Mouse (Mus musculus) midbrain, embryonic 15.5 days (tissue): ENCODE data around the gene Gsdma. TPM values are rescaled to one million over a fixed set of nuclear protein-coding genes. Genes with fewer than 3 reads are reported as not detected.

ENCODE experiments used
- ATAC-seq: fragments of 200-750 bp; cut with Nextera tagmentation; replicated peaks from 2 replicates; pipeline ENCODE4 v1.8.0; 2017; ENCODE audit warnings: moderate TSS enrichment
- H3K27ac ChIP-seq: fragments of 300-500 bp; sonication (generic); 2 replicates; pipeline ENCODE4 v1.5.1; 2015; ENCODE audit warnings: mild to moderate bottlenecking, inconsistent platforms
- H3K27me3 ChIP-seq: fragments of 300-500 bp; sonication (generic); replicated peaks from 2 replicates; pipeline ENCODE4 v1.6.1; 2015; ENCODE audit warnings: inconsistent platforms
- H3K36me3 ChIP-seq: fragments of 300-500 bp; sonication (generic); replicated peaks from 2 replicates; pipeline ENCODE4 v1.6.1; 2015; ENCODE audit warnings: inconsistent platforms
- H3K4me1 ChIP-seq: fragments of 300-500 bp; sonication (generic); 2 replicates; pipeline ENCODE4 v1.6.1; 2015; ENCODE audit warnings: inconsistent platforms
- H3K4me2 ChIP-seq: fragments of 300-500 bp; sonication (generic); 2 replicates; pipeline ENCODE4 v1.6.1; 2015; ENCODE audit warnings: inconsistent platforms, mild to moderate bottlenecking, moderate library complexity
- H3K4me3 ChIP-seq: fragments of 300-500 bp; sonication (generic); 2 replicates; pipeline ENCODE4 v1.5.1; 2015; ENCODE audit warnings: mild to moderate bottlenecking, inconsistent platforms
- H3K9ac ChIP-seq: fragments of 300-500 bp; sonication (generic); 2 replicates; pipeline ENCODE4 v1.6.1; 2015; ENCODE audit warnings: mild to moderate bottlenecking, inconsistent platforms
- H3K9me3 ChIP-seq: fragments of 300-500 bp; sonication (generic); 2 replicates; pipeline ENCODE4 v1.6.1; 2016; ENCODE audit warnings: inconsistent platforms
- WGBS: fragments of 180-500 bp; shearing (Covaris S2); methylation state at CpG from one replicate; pipeline ENCODE4 v1.1.7; 2015; ENCODE audit warnings: mixed read lengths; 5-methylcytosine and 5-hydroxymethylcytosine counted together
- polyA plus RNA-seq: library from polyadenylated mRNA; unstranded; fragments of >200 nt; fragmentation: Nextera tagmentation; extraction: Ambion mirVana; gene quantifications from 2 replicates; pipeline ENCODE4 v1.2.1, GENCODE M21; 2015

The Gsdma gene
- polyA plus RNA-seq, 1 experiment from 2014 or later, result not detected

DNA sequence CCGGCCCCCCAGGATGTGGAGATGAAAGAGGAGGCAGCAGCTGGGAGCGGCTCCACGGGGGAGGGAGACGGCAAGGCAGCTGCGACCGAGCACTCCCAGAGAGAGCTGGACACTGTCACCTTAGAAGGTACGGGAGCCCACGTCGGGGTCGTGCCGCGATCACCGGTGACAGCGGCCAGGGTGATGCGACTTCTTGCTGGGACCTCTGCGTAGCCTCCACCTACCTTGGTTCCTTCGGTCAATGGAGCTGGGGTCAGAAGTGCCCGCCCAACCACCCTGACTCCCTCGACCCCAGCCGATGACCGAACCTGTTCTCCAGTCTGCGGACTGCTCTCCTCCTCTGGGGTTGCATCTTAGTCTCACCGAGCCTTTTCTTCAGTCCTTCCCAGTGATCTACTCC is 18.7 kb downstream of the Gsdma start:
- Histone ChIP-seq H3K9me3 (no peaks in the 10 kb centered on the region), H3K4me3 (peak overlapping the region; percentile 99), H3K4me2 (peak overlapping the region; percentile 81), H3K36me3 (peaks cover 20% of the 10 kb centered on the region), H3K9ac (peak overlapping the region; percentile 99), H3K4me1 (peaks cover 18% of the 10 kb centered on the region), H3K27me3 (no peaks in the 10 kb centered on the region), H3K27ac (peak overlapping the region; percentile 86)
- ATAC-seq, result peak; percentile 37
- WGBS, result 0% methylated on average over 23 of the region's 23 CpGs

DNA sequence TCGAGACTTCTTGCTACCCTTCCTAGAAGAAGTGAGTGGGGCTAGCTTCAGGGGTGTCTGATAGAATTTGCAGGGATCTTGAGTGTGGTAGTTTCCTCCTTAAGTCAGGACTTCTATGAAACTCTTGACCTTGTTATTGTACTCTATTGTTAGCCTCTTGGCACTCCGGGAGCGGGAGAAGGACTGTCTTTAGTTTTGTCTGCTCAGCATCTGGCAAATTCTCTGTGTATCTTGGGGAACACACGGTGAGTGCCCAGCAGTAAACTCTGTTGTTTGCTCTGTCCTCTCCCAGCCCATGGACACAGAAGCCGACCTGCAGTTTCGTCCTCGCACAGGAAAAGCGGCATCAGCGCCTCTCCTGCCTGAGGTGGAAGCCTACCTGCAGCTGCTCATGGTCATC is 21.5 kb downstream of the Gsdma start:
- ATAC-seq, result no peak
- Histone ChIP-seq H3K27me3 (no peaks in the 10 kb centered on the region), H3K36me3 (peaks cover 38% of the 10 kb centered on the region), H3K4me1 (peaks cover 18% of the 10 kb centered on the region), H3K27ac (no peak overlapping the region), H3K9me3 (no peaks in the 10 kb centered on the region), H3K4me2 (no peak overlapping the region), H3K9ac (no peak overlapping the region), H3K4me3 (no peak overlapping the region)
- WGBS, result 91% methylated on average over 9 of the region's 9 CpGs

DNA sequence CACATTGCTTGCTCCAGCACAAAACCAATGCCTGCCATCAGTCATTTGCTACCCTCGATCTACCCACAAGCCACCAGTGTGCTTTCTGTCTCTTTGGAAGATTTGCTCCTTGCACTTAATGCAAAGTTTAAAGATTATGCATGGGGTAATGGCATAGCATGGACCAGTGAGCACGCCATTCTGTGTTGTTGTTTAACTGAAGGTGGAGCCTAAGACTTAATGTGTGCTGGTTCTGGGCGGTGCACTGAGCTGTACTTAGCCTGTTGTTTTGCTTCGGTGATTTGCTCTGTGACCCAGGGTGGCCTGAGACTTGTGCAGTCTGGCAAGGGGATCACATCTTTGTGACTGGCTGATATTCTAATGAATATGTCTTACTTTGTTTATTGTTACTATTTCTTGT is 22.8 kb downstream of the Gsdma start:
- H3K9ac ChIP-seq, result no peak overlapping the region
- WGBS, result 81% methylated on average over 4 of the region's 4 CpGs
- H3K9me3 ChIP-seq, result no peaks in the 10 kb centered on the region
- H3K27ac ChIP-seq, result no peak overlapping the region
- H3K36me3 ChIP-seq, result peaks cover 51% of the 10 kb centered on the region
- ATAC-seq, result no peak
- H3K4me2 ChIP-seq, result no peak overlapping the region
- H3K4me3 ChIP-seq, result no peak overlapping the region
- no peaks in the 10 kb centered on the region for H3K27me3 ChIP-seq
- H3K4me1 ChIP-seq, result peaks cover 13% of the 10 kb centered on the region

DNA sequence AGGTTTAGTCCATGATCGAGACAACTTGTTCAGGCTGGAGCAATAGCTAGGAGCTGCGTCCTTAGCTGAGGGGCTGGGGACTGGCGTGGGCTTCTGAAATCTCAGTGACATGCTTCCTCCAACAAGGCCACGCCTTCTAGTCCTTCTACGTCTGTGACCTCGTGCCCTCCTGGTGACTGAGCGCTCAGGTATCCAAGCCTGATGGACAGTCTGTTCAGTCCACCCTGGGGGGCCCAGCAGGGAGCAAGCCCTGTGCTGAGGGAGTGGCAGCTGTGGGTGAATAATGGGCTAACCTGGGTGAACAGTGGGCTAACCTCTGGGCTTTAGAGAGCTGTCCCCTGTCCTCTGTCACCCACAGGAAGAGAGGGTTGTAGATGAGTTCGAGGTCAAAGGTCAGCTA is 23.9 kb downstream of the Gsdma start:
- ATAC-seq, result no peak
- H3K27ac ChIP-seq, result no peak overlapping the region

DNA sequence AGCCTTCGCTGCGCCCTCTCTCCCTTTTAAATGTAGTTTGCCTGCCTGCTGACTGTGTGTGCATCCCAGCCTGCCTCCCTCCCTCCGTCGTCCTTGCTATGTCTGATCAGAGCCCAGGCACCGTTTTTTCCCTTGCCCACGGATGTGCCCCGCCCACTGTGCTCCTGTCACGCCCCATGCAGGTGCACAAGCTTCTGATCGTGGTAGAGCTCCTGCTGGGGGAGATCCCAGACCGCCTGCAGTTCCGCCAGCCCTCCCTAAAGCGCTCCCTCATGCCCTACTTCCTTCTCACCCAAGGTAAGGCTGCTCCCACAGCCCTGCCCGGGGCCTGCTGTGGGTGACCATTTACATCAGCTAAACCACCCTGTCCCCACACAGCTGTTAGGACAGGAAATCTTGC is 29.1 kb downstream of the Gsdma start:
- H3K4me1 ChIP-seq, result no peaks in the 10 kb centered on the region
- no peak overlapping the region for H3K27ac ChIP-seq
- no peak overlapping the region for H3K4me3 ChIP-seq
- H3K36me3 ChIP-seq, result peaks cover 49% of the 10 kb centered on the region
- no peaks in the 10 kb centered on the region for H3K27me3 ChIP-seq
- H3K9ac ChIP-seq, result no peak overlapping the region
- no peaks in the 10 kb centered on the region for H3K9me3 ChIP-seq
- H3K4me2 ChIP-seq, result no peak overlapping the region
- ATAC-seq, result no peak
- WGBS, result 75% methylated on average over 13 of the region's 13 CpGs

More for the DNA sequence above, 23.9 kb downstream of the Gsdma start:
- no peaks in the 10 kb centered on the region for H3K9me3 ChIP-seq
- no peak overlapping the region for H3K4me2 ChIP-seq
- H3K4me3 ChIP-seq, result no peak overlapping the region
- no peaks in the 10 kb centered on the region for H3K27me3 ChIP-seq
- H3K36me3 ChIP-seq, result peaks cover 54% of the 10 kb centered on the region
- H3K4me1 ChIP-seq, result peaks cover 12% of the 10 kb centered on the region
- no peak overlapping the region for H3K9ac ChIP-seq
- WGBS, result 88% methylated on average over 8 of the region's 8 CpGs

DNA sequence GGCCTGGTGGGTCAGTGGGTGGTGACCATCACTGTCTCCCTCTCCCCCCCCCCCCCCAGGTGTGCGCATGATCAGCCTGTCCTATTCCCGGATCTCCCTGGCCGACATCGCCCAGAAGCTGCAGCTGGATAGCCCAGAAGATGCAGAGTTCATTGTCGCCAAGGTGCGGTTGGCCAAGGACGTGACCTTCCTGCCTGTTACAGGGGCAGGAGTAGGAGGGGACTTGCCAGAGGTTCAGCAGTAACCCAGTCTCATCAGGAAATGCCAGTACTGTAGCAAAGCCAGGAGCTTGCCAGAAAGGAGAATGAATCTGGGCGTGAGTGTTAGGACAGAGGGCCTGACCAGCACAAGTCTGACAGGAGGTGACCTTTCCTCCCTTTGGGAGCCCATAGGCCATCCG is 29.6 kb downstream of the Gsdma start:
- H3K36me3 ChIP-seq, result peaks cover 46% of the 10 kb centered on the region
- H3K27me3 ChIP-seq, result no peaks in the 10 kb centered on the region
- no peaks in the 10 kb centered on the region for H3K9me3 ChIP-seq
- no peak for ATAC-seq
- no peaks in the 10 kb centered on the region for H3K4me1 ChIP-seq
- H3K4me3 ChIP-seq, result no peak overlapping the region
- no peak overlapping the region for H3K9ac ChIP-seq
- WGBS, result 90% methylated on average over 9 of the region's 9 CpGs
- no peak overlapping the region for H3K4me2 ChIP-seq
- H3K27ac ChIP-seq, result no peak overlapping the region

DNA sequence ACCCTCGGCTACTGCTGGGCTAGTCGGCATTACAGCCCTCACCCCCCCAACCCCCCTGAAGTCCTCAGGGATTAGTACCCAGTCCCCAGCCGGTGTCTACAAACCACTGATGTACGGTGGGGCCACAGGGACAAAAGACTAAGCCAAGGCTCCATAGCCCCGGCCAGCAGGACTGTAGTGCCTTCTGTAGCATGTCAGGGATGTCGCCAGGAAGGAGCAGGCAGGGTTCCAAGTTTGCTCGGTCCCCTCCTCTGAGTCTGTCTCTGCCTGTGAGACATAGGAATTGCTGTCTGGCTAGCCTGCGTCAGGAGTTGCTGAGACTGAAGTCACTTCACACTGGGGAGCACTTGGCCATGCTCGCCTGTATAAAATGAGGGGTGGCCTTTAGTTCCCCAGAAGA is 30.1 kb downstream of the Gsdma start:
- H3K9ac ChIP-seq, result no peak overlapping the region
- WGBS, result 84% methylated on average over 9 of the region's 9 CpGs
- no peak overlapping the region for H3K27ac ChIP-seq

DNA sequence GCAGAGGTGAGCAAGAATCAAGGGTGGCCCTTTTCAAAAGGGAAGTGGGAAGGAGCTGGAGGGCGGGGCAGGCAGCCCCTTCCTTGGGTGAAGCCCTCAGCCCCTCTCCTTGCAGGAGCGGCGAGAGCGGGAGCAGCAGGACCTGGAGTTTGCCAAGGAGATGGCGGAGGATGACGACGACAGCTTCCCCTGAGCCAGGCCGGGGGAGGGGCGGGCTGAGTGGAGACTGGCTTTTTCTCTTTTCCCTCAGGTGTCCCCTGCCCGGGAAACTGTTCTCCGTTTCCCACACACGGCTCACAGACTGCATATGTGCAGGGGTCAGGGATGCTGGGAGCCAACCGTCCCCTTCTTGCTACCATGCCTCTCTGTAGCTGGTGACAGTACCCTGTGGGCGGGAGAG is 31.3 kb downstream of the Gsdma start:
- Histone ChIP-seq H3K4me2 (no peak overlapping the region), H3K9ac (no peak overlapping the region), H3K27ac (no peak overlapping the region), H3K4me1 (no peaks in the 10 kb centered on the region), H3K36me3 (peaks cover 37% of the 10 kb centered on the region), H3K27me3 (no peaks in the 10 kb centered on the region), H3K4me3 (no peak overlapping the region), H3K9me3 (no peaks in the 10 kb centered on the region)
- no peak for ATAC-seq
- 72% methylated on average over 14 of the region's 14 CpGs for WGBS

More for the DNA sequence above, 30.1 kb downstream of the Gsdma start:
- H3K4me3 ChIP-seq, result no peak overlapping the region
- peaks cover 46% of the 10 kb centered on the region for H3K36me3 ChIP-seq
- no peaks in the 10 kb centered on the region for H3K4me1 ChIP-seq
- no peaks in the 10 kb centered on the region for H3K27me3 ChIP-seq
- H3K9me3 ChIP-seq, result no peaks in the 10 kb centered on the region
- no peak overlapping the region for H3K4me2 ChIP-seq
- no peak for ATAC-seq

DNA sequence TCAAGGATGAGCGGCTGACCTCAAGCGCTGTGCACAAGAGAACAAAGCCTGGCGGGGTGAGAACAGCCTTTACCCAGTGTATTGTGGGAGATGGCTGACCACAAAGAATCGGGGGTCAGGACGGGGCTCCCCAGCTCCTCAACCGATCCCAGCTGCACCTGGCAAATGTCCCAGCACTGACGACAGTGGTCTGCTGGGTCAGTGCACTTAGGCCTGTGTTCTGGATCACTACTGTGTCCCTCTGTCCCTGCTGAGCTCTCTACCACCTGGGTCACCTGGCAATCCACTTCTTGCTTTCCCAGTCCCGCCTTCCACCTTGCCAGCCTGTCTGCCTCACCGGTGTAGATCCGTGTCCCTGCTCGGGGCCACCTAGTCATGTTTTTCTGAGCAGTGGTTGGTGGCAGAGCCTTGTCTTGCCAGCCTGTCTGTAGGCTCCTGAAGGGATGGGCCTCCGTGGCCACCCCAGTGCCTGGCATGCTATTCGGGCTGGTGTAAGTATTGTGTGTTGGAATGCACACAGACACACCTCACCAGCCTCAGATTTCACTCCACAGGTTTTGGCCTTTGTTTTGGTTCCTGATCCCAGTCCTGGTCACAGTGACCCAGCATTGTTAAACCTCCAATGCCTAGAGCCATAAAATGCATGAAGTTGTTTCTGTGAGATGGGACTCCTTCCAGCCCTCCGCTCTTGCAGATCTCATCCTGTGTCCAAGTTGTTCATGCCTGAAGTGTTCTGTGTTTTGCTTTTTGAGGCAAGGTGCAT is 32.5 kb downstream of the Gsdma start:
- 90% methylated on average over 14 of the region's 14 CpGs for WGBS
- H3K36me3 ChIP-seq, result peaks cover 25% of the 10 kb centered on the region
- H3K4me1 ChIP-seq, result no peaks in the 10 kb centered on the region
- no peak overlapping the region for H3K9ac ChIP-seq
- H3K27ac ChIP-seq, result no peak overlapping the region
- H3K4me3 ChIP-seq, result no peak overlapping the region
- no peak for ATAC-seq
- no peak overlapping the region for H3K4me2 ChIP-seq
- no peaks in the 10 kb centered on the region for H3K9me3 ChIP-seq
- no peaks in the 10 kb centered on the region for H3K27me3 ChIP-seq

DNA sequence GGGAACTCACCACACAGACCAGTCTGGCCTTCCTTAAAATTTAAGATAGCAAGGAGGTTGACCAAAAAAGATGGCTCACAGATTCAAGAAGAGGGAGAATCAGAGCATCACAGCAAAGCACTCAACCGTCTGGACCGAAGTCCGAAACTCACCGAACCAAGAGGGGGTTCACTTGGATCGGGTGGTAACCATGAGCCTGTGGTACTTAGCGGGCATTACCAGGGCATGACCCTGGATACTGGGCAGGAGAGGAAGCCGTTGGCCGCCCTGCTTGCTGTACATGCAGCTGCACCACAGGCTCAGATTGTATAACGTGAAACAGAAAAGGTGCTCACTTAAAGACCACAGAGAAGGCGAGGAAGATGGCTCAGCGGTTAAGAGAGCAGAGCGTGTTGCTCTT is 33.1 kb downstream of the Gsdma start:
- Histone ChIP-seq H3K4me1 (no peaks in the 10 kb centered on the region), H3K4me3 (no peak overlapping the region), H3K9ac (no peak overlapping the region), H3K9me3 (no peaks in the 10 kb centered on the region), H3K27ac (no peak overlapping the region), H3K27me3 (no peaks in the 10 kb centered on the region), H3K4me2 (no peak overlapping the region), H3K36me3 (peaks cover 19% of the 10 kb centered on the region)
- ATAC-seq, result no peak
- WGBS, result 89% methylated on average over 12 of the region's 12 CpGs

DNA sequence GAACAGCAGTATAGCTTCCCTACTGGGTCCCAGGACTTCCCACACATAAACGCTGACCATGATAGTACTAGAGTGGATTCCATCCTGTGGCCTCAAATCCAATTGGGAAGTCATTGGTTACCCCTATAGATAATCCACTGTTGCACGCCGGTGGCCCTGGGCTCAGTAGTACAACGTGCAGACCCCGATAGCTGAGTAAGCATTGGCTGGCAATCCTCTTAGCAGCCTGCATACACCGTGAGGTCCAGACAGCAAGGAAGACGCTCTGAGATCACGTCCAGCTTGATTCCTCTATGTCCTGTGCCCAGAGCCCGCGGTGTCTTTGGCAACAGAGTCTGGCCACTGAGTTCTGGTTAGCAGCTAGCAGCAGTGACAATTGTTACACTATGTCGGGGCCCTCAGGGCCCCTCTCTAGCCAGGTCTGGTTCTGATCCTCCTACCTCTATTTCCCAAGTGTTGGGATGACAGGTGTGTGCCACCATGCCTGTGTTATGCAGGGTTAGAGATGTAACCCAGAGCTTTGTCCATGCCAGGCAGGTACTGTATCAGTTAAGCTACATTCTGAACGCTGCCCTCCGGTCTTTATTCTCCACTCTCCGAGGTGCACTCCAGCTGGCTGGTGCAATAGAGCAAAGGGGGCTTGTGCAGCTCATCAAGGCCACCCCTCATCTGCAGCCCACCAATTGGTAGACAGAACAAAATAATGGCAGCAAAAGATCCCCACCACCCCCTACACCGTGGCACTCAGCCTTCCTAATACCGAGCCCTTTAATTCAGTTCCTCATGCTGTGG is 34.9 kb downstream of the Gsdma start:
- 84% methylated on average over 16 of the region's 16 CpGs for WGBS
- H3K9me3 ChIP-seq, result no peaks in the 10 kb centered on the region
- H3K9ac ChIP-seq, result no peak overlapping the region
- no peak overlapping the region for H3K4me3 ChIP-seq
- ATAC-seq, result no peak
- no peak overlapping the region for H3K27ac ChIP-seq
- no peaks in the 10 kb centered on the region for H3K4me1 ChIP-seq
- H3K27me3 ChIP-seq, result no peaks in the 10 kb centered on the region
- peaks cover 10% of the 10 kb centered on the region for H3K36me3 ChIP-seq
- no peak overlapping the region for H3K4me2 ChIP-seq

DNA sequence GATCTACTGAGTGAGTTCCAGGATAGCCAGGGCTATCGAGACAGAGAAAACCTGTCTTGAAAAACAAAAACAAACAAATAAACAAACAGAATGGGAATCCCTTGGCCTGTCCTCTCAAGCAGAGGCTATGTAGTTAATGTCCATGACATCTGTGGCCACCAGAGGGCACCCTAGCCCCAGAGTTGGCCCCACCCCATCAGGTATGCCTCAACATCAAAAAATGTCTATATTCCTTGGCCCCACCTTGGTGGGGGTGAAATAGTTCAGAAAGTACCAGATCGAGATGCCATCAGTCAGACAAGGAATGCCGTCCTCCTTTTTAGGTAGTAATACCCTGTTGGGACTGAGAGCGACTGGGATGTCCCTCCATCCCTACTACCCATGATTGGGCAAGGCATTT is 35.8 kb downstream of the Gsdma start:
- Histone ChIP-seq H3K4me3 (no peak overlapping the region), H3K4me1 (no peaks in the 10 kb centered on the region), H3K36me3 (peaks cover 12% of the 10 kb centered on the region), H3K27ac (no peak overlapping the region), H3K9me3 (no peaks in the 10 kb centered on the region), H3K27me3 (no peaks in the 10 kb centered on the region), H3K9ac (no peak overlapping the region), H3K4me2 (no peak overlapping the region)
- ATAC-seq, result peak; percentile 51; the same call in 1 of the 2 replicates
- whole genome bisulfite sequencing, result 44% methylated on average over 4 of the region's 4 CpGs
